Mouse (Mus musculus) liver, embryonic 14.5 days (tissue): ENCODE measurements around the gene Dxo.
A peak's percentile ranks its signal among the peaks of the same experiment; 100 is the strongest.

ENCODE experiments used
- CTCF ChIP-seq: IDR thresholded peaks from 2 replicates; pipeline ENCODE4 v1.5.1; 2016; ENCODE audit warnings: antibody characterized with exemption, low read depth, control low read depth
- EP300 ChIP-seq: IDR thresholded peaks from 2 replicates; pipeline ENCODE4 v1.6.1; 2016; ENCODE audit warnings: antibody characterized with exemption, low read depth

DNA sequence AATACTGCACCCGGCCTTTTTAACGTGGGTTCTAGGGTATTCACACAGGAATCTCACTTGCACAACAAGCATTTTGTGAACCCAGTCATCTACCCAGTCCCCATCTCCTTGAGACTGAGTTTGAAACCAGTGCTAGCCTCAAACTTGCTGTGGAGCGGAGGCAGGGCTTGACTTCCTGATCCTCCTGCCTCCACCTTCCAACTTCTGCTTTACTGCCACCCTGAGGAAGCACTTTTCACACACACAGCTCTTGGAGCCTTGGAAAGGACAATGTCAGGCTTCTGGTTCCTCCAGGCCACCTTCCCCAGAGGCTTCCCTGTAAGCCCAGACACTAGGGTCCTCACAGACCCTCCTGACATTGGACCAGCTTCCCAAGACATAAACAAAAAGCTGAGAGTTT, 46.5 kb downstream of the Dxo start:
- TF ChIP-seq CTCF, result 0 out of 2 replicates have a peak, but pooled peaks have one; percentile 15
- no peak for TF ChIP-seq EP300
